Mouse (Mus musculus) myocyte (in vitro differentiated cells): ENCODE data around the gene Tctn1. TPM values are rescaled to one million over a fixed set of nuclear protein-coding genes. Genes with fewer than 3 reads are reported as not detected.

Experiments used
- H3K27me3 ChIP-seq: one replicate; pipeline ENCODE4 v1.6.1; 2011; ENCODE audit not compliant: control insufficient read depth, insufficient read depth, insufficient read length
- H3K36me3 ChIP-seq: one replicate; pipeline ENCODE4 v1.6.1; 2011; ENCODE audit not compliant: control insufficient read depth, insufficient read depth
- H3K4me2 ChIP-seq: one replicate; pipeline ENCODE4 v1.6.1; 2011; ENCODE audit warnings: low read depth, control low read depth
- H3K4me3 ChIP-seq: one replicate; pipeline ENCODE4 v1.5.1; 2011; ENCODE audit warnings: mild to moderate bottlenecking, control low read depth, moderate library complexity
- H3K79me2 ChIP-seq: one replicate; pipeline ENCODE4 v1.6.1; 2011; ENCODE audit not compliant: control insufficient read depth, insufficient read depth
- H3ac ChIP-seq: one replicate; pipeline ENCODE4 v1.6.1; 2011; ENCODE audit not compliant: control insufficient read depth, insufficient read length
- CEBPB ChIP-seq: IDR thresholded peaks from 2 replicates; pipeline ENCODE4 v1.6.1; 2011; ENCODE audit warnings: mild to moderate bottlenecking, moderate library complexity; ENCODE audit not compliant: poor library complexity, insufficient read depth, severe bottlenecking
- E2F4 ChIP-seq: IDR thresholded peaks from one replicate; pipeline ENCODE4 v1.6.1; 2011; ENCODE audit warnings: mild to moderate bottlenecking, control low read depth, moderate library complexity; ENCODE audit not compliant: insufficient read depth
- MAX ChIP-seq: IDR thresholded peaks from one replicate; pipeline ENCODE4 v1.6.1; 2011; ENCODE audit warnings: low read depth, mild to moderate bottlenecking, control low read depth
- MYOD1 ChIP-seq, 3 experiments: IDR thresholded peaks; one replicate each; pipeline ENCODE4 v1.6.1; 2011; ENCODE audit warnings: control low read depth in 2 of 3, low read depth in 2 of 3, mild to moderate bottlenecking in 2 of 3, moderate library complexity in 1 of 3; ENCODE audit not compliant: insufficient read length in 2 of 3, control insufficient read depth in 1 of 3
- MYOG ChIP-seq, 3 experiments: IDR thresholded peaks; one replicate each; pipeline ENCODE4 v1.6.1; 2011; ENCODE audit warnings: control low read depth in 2 of 3, low read depth in 2 of 3, mild to moderate bottlenecking in 2 of 3; ENCODE audit not compliant: insufficient read length in 2 of 3, control insufficient read depth in 1 of 3, insufficient read depth in 1 of 3
- POLR2A ChIP-seq: IDR thresholded peaks from one replicate; pipeline ENCODE4 v1.6.1; 2011; ENCODE audit warnings: low read depth, mild to moderate bottlenecking, control low read depth, moderate library complexity; ENCODE audit not compliant: insufficient read length
- POLR2AphosphoS2 ChIP-seq: IDR thresholded peaks from one replicate; pipeline ENCODE4 v1.6.1; 2011; ENCODE audit warnings: low read depth, control low read depth; ENCODE audit not compliant: insufficient read length
- REST ChIP-seq: IDR thresholded peaks from one replicate; pipeline ENCODE4 v1.6.1; 2011; ENCODE audit warnings: mild to moderate bottlenecking, control low read depth, moderate library complexity; ENCODE audit not compliant: insufficient read depth, insufficient read length
- SRF ChIP-seq: IDR thresholded peaks from one replicate; pipeline ENCODE4 v1.6.1; 2011; ENCODE audit warnings: low read depth; ENCODE audit not compliant: control insufficient read depth, insufficient read length
- TCF12 ChIP-seq: IDR thresholded peaks from one replicate; pipeline ENCODE4 v1.6.1; 2011; ENCODE audit warnings: mild to moderate bottlenecking, control low read depth; ENCODE audit not compliant: poor library complexity, insufficient read depth, severe bottlenecking
- TCF3 ChIP-seq: IDR thresholded peaks from one replicate; pipeline ENCODE4 v1.6.1; 2011; ENCODE audit warnings: low read depth, control low read depth; ENCODE audit not compliant: insufficient read length
- USF1 ChIP-seq: IDR thresholded peaks from one replicate; pipeline ENCODE4 v1.6.1; 2011; ENCODE audit warnings: low read depth, mild to moderate bottlenecking, control low read depth, moderate library complexity
- polyA plus RNA-seq: library from polyadenylated mRNA; unstranded; fragments of >200 nt; fragmentation: generic; extraction: Trizol; gene quantifications from one replicate; pipeline ENCODE4 v1.2.1, GENCODE M21; 2012; ENCODE audit warnings: missing spikeins

Gene Tctn1
- polyA plus RNA-seq, 1 experiment = 4.7 TPM

DNA sequence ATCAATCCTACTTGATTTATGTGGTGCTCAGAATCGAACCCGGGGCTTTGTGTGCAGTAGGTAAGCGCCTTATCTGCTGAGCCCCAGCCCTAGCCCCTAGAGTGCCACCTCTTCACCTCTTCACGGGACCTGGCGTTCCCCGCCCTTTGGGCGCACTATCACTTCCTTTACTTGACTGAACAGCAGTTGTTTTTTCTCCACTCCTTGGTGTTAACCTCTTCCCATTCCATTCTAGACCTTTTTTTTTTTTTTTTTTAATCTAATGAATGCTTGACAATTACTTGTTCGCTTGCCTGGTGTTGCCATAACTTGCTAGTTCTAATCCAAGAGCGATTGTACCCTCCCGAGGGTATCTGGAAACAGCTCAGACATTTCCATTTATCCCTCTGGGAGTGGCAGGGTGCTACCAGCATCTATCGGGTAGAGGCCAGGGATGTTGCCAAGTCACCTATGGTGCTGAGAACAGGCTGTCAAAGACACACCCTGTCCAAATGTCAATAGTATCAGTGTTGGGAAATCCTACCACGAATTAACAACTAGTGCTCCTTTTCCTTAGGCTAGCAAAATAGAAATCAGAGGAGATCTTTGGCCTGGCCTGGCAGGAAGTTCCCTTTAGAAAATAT lies 15.7 kb upstream of the Tctn1 start:
- no peak overlapping the region for H3ac ChIP-seq
- H3K79me2 ChIP-seq = peaks cover 2% of the 10 kb centered on the region
- H3K27me3 ChIP-seq = no peaks in the 10 kb centered on the region
- TF ChIP-seq MYOD1 (IDR thresholded peaks at IDR 0.05; ENCODE audit: control insufficient read depth in 1 of 3, insufficient read length in 2 of 3, low read depth in 2 of 3) (no peak), POLR2AphosphoS2 (no peak), REST (no peak), POLR2A (no peak), E2F4 (no peak), USF1 (no peak), CEBPB (no peak), SRF (no peak), TCF12 (no peak), MAX (no peak), MYOG (IDR thresholded peaks at IDR 0.05; ENCODE audit: control insufficient read depth in 1 of 3, insufficient read depth in 1 of 3, insufficient read length in 2 of 3, low read depth in 2 of 3) (no peak), TCF3 (no peak)
- no peak overlapping the region for H3K4me3 ChIP-seq
- no peak overlapping the region for H3K4me2 ChIP-seq
- no peaks in the 10 kb centered on the region for H3K36me3 ChIP-seq

DNA sequence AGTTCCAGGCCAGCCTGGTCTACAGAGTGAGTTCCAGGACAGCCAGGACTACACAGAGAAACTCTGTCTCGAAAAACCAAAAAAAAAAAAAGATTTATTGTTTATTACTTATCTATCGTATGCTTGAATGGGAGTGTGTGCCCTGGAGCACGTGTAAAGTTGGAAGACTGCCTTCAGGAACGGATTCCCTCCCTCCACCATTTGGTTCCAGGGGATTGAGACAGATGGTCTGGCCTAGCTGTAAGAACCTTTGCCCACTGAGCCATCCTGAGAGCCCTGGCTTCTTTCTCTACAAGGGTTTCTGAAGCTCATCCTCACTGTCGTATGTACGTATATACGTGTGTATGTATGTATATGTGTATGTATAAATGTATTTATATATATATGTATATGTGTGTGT lies 14.7 kb upstream of the Tctn1 start:
- no peaks in the 10 kb centered on the region for H3K27me3 ChIP-seq
- H3K79me2 ChIP-seq = no peaks in the 10 kb centered on the region
- H3K4me2 ChIP-seq = no peak overlapping the region
- no peak overlapping the region for H3ac ChIP-seq
- no peak for TF ChIP-seq SRF
- no peak for TF ChIP-seq TCF3
- no peak for TF ChIP-seq CEBPB
- no peak for TF ChIP-seq MAX
- no peak for TF ChIP-seq USF1
- no peak for TF ChIP-seq MYOD1 (IDR thresholded peaks at IDR 0.05; ENCODE audit: control insufficient read depth in 1 of 3, insufficient read length in 2 of 3, low read depth in 2 of 3)
- TF ChIP-seq POLR2AphosphoS2 = no peak
- TF ChIP-seq E2F4 = no peak
- no peak for TF ChIP-seq REST
- TF ChIP-seq MYOG (IDR thresholded peaks at IDR 0.05; ENCODE audit: control insufficient read depth in 1 of 3, insufficient read depth in 1 of 3, insufficient read length in 2 of 3, low read depth in 2 of 3) = no peak
- TF ChIP-seq POLR2A = no peak
- TF ChIP-seq TCF12 = no peak
- no peaks in the 10 kb centered on the region for H3K36me3 ChIP-seq
- no peak overlapping the region for H3K4me3 ChIP-seq

DNA sequence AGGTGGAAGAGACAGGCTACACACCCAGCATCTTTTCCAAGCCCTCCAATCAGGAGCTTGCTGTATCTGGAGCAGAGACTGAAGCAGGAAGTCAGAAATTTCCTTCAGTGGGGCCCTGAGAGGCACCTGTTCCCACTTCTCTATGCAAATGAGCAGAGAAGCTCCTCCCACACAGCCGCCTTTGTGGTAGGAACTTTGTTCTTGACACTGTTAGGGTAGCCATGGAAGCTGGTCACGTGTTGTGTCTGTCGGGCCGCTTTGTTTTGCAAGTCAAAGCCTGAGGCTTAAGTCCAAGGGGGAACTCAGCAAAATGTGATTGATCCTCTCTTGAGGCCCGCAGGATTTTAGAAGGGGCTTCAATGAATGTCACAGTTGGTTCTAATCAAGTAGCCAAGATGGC lies 10.5 kb upstream of the Tctn1 start:
- TF ChIP-seq POLR2A (no peak), MYOG (IDR thresholded peaks at IDR 0.05; ENCODE audit: control insufficient read depth in 1 of 3, insufficient read depth in 1 of 3, insufficient read length in 2 of 3, low read depth in 2 of 3) (no peak), TCF12 (no peak), MYOD1 (IDR thresholded peaks at IDR 0.05; ENCODE audit: control insufficient read depth in 1 of 3, insufficient read length in 2 of 3, low read depth in 2 of 3) (no peak), TCF3 (no peak), POLR2AphosphoS2 (no peak), MAX (no peak), USF1 (no peak), SRF (no peak), CEBPB (no peak), REST (no peak), E2F4 (no peak)
- Histone ChIP-seq H3K4me2 (no peak overlapping the region), H3K27me3 (no peaks in the 10 kb centered on the region), H3K36me3 (no peaks in the 10 kb centered on the region), H3K79me2 (no peaks in the 10 kb centered on the region), H3K4me3 (no peak overlapping the region), H3ac (no peak overlapping the region)

DNA sequence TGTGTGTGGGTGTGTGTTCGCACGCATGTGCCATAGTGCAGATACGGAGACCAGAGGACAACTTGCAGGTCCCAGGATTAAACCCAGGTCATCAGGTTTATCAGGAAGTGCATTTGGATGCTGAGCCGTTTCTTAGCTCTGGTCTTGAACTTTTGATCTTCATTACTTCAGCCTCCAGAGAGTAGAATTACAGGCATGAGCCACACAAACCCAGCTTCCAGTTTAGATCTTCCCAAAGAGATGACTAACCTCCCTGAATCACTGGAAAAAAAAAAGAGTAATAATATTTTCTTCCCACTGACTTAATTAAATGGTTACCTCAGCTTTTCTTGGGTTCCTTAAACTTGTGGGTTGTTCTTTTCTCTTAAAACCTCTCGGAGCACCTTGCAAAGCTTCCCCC lies 8.6 kb upstream of the Tctn1 start:
- H3K27me3 ChIP-seq = no peaks in the 10 kb centered on the region
- H3K4me3 ChIP-seq = no peak overlapping the region
- no peak overlapping the region for H3K4me2 ChIP-seq
- H3K36me3 ChIP-seq = no peaks in the 10 kb centered on the region
- H3ac ChIP-seq = no peak overlapping the region
- no peaks in the 10 kb centered on the region for H3K79me2 ChIP-seq
- TF ChIP-seq CEBPB (no peak), MYOD1 (IDR thresholded peaks at IDR 0.05; ENCODE audit: control insufficient read depth in 1 of 3, insufficient read length in 2 of 3, low read depth in 2 of 3) (no peak), USF1 (no peak), E2F4 (no peak), TCF12 (no peak), MYOG (IDR thresholded peaks at IDR 0.05; ENCODE audit: control insufficient read depth in 1 of 3, insufficient read depth in 1 of 3, insufficient read length in 2 of 3, low read depth in 2 of 3) (no peak), REST (no peak), POLR2AphosphoS2 (no peak), TCF3 (no peak), POLR2A (no peak), MAX (no peak), SRF (no peak)
